Mouse (Mus musculus) adrenal gland, adult 2 months (tissue): Measurements from ENCODE around the gene Syne2. TPM values are rescaled to one million over a fixed set of nuclear protein-coding genes. Genes with fewer than 3 reads are reported as not detected.

ENCODE experiments used
- DNase-seq: peaks from one replicate; pipeline ENCODE4 v3.0.0; 2021
- polyA plus RNA-seq: library from polyadenylated mRNA; depleted of rRNA; stranded (reverse); fragments of >200 nt; gene quantifications from 2 replicates; pipeline ENCODE4 v1.2.3, GENCODE M21; 2012
- total RNA-seq, 2 experiments: library from RNA; stranded (reverse); gene quantifications; 2 replicates each; pipeline ENCODE4 v1.2.3; 2021

Syne2 gene
- total and polyA plus RNA-seq, 3 experiments: 19.5 to 45.1 (median 44.3) TPM

- DNase-seq: no peak
These were observed 106.9 kb downstream of the Syne2 start for GRCm38 (mm10) chr12:75924852-75925251.

GRCm38 (mm10) chr12:75927596-75927995 is 109.7 kb downstream of the Syne2 start:
- DNase-seq: no peak

GRCm38 (mm10) chr12:75933561-75933960 is 115.6 kb downstream of the Syne2 start:
- no peak for DNase-seq

GRCm38 (mm10) chr12:75951328-75951727 is 133.4 kb downstream of the Syne2 start:
- peak; percentile 52 for DNase-seq

GRCm38 (mm10) chr12:75952011-75952410 is 134.1 kb downstream of the Syne2 start:
- no peak for DNase-seq

GRCm38 (mm10) chr12:75966441-75967195 is 148.7 kb downstream of the Syne2 start:
- DNase-seq: no peak

GRCm38 (mm10) chr12:75979079-75979478 is 161.1 kb downstream of the Syne2 start:
- DNase-seq: no peak

- no peak for DNase-seq
These were observed 165.4 kb downstream of the Syne2 start for GRCm38 (mm10) chr12:75983336-75983735.

- DNase-seq: peak; percentile 14
These were observed 174.4 kb downstream of the Syne2 start for GRCm38 (mm10) chr12:75992226-75992858.

GRCm38 (mm10) chr12:75992946-75993345 is 175.0 kb downstream of the Syne2 start:
- no peak for DNase-seq

GRCm38 (mm10) chr12:75995086-75995485 is 177.2 kb downstream of the Syne2 start:
- no peak for DNase-seq

- DNase-seq: no peak
These were observed 179.6 kb downstream of the Syne2 start for GRCm38 (mm10) chr12:75997547-75997946.

GRCm38 (mm10) chr12:75998416-75998815 is 180.5 kb downstream of the Syne2 start:
- no peak for DNase-seq

- DNase-seq: peak; percentile 11
These were observed 186.8 kb downstream of the Syne2 start for GRCm38 (mm10) chr12:76004697-76005249.

- DNase-seq: no peak
These were observed 191.1 kb downstream of the Syne2 start for GRCm38 (mm10) chr12:76008991-76009390.

- DNase-seq: no peak
These were observed 194.9 kb downstream of the Syne2 start for GRCm38 (mm10) chr12:76012789-76013188.

- no peak for DNase-seq
These were observed 195.5 kb downstream of the Syne2 start for GRCm38 (mm10) chr12:76013480-76013879.

- DNase-seq: no peak
These were observed 197.1 kb downstream of the Syne2 start for GRCm38 (mm10) chr12:76015026-76015425.

GRCm38 (mm10) chr12:76015489-76015888 is 197.6 kb downstream of the Syne2 start:
- DNase-seq: no peak

- peak; percentile 71 for DNase-seq
These were observed 198.5 kb downstream of the Syne2 start for GRCm38 (mm10) chr12:76016123-76017101.

GRCm38 (mm10) chr12:76018640-76019039 is 200.7 kb downstream of the Syne2 start:
- DNase-seq: peak; percentile 47

- DNase-seq: no peak
These were observed 224.4 kb downstream of the Syne2 start for GRCm38 (mm10) chr12:76042301-76042700.
